Mouse (Mus musculus): Measurements from ENCODE around the gene Hepacam. TPM values are rescaled to one million over a fixed set of nuclear protein-coding genes. Genes with fewer than 3 reads are reported as not detected.

The Hepacam gene
- polyA plus RNA-seq, 2 experiments, result 0.11 TPM; not detected in 1

- Histone ChIP-seq H3K9ac (ENCODE audit: low read depth, low read length, severe bottlenecking) (peak overlapping the region; percentile 85; the same call in 1 of the 2 replicates), H3K4me1 (ENCODE audit: control insufficient read depth, insufficient read depth, low read length) (peaks cover 11% of the 10 kb centered on the region), H3K36me3 (ENCODE audit: control insufficient read depth, insufficient read depth, low read length) (no peaks in the 10 kb centered on the region), H3K27ac (replicated peaks; ENCODE audit: low read depth, low read length) (peak overlapping the region; percentile 87; the same call in 1 of the 2 replicates), H3K9me3 (ENCODE audit: control insufficient read depth, low read length) (no peaks in the 10 kb centered on the region), H3K4me3 (replicated peaks; ENCODE audit: low read length) (peak overlapping the region; percentile 57), H3K4me2 (replicated peaks; ENCODE audit: low read depth, low read length, severe bottlenecking) (peak overlapping the region; percentile 85), H3K27me3 (ENCODE audit: control insufficient read depth, insufficient read depth, low read length) (no peaks in the 10 kb centered on the region)
- no peak for ATAC-seq (ENCODE audit: low FRiP score, low read depth)
- no peak for DNase-seq (ENCODE audit: low spot score)
- WGBS, result 92% methylated on average over 3 of the region's 3 CpGs
- TF ChIP-seq POLR2A (IDR thresholded peaks at IDR 0.05; ENCODE audit: borderline replicate concordance, extremely low read depth, insufficient read depth, insufficient read length), result no peak
Observed at GRCm38 (mm10) chr9:37349050-37349449, 18.1 kb upstream of the Hepacam start.

- DNase-seq (ENCODE audit: low spot score), result no peak
- no peaks in the 10 kb centered on the region for H3K36me3 ChIP-seq (ENCODE audit: control insufficient read depth, insufficient read depth, low read length)
- H3K9ac ChIP-seq (ENCODE audit: low read depth, low read length, severe bottlenecking), result no peak overlapping the region
- ATAC-seq (ENCODE audit: low FRiP score, low read depth), result no peak
- no peaks in the 10 kb centered on the region for H3K9me3 ChIP-seq (ENCODE audit: control insufficient read depth, low read length)
- TF ChIP-seq POLR2A (IDR thresholded peaks at IDR 0.05; ENCODE audit: borderline replicate concordance, extremely low read depth, insufficient read depth, insufficient read length), result no peak
- no peak overlapping the region for H3K27ac ChIP-seq (replicated peaks; ENCODE audit: low read depth, low read length)
- WGBS, result 61% methylated on average over 2 of the region's 2 CpGs
- peaks cover 11% of the 10 kb centered on the region for H3K4me1 ChIP-seq (ENCODE audit: control insufficient read depth, insufficient read depth, low read length)
- H3K4me3 ChIP-seq (replicated peaks; ENCODE audit: low read length), result no peak overlapping the region
- no peaks in the 10 kb centered on the region for H3K27me3 ChIP-seq (ENCODE audit: control insufficient read depth, insufficient read depth, low read length)
- no peak overlapping the region for H3K4me2 ChIP-seq (replicated peaks; ENCODE audit: low read depth, low read length, severe bottlenecking)
Observed at GRCm38 (mm10) chr9:37351266-37351665, 15.9 kb upstream of the Hepacam start.

DNA sequence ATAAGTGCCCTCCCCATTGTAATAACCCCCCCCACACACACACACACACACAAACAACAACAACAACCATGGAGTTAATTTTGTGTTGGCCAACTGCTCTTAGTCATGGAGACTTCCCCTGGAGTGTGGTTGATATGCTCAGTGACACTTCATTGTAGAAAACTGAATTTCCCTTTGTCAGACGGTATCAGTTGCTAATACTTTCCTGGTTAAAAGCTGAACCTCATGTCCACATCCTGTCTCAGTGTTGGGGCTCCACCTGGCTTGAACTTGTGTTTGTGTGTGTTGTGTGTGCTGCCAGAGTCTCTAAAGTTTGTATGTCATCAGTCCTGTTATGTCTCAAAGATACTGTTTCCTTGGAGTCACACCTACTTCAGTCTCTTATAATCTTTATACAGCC, 12.7 kb upstream of the Hepacam start:
- no peak for ATAC-seq (ENCODE audit: low FRiP score, low read depth)

GRCm38 (mm10) chr9:37358713-37359330, 8.3 kb upstream of the Hepacam start:
- ATAC-seq (ENCODE audit: low FRiP score, low read depth) (no peak), DNase-seq (ENCODE audit: low spot score) (no peak)
- no peak for TF ChIP-seq POLR2A (IDR thresholded peaks at IDR 0.05; ENCODE audit: borderline replicate concordance, extremely low read depth, insufficient read depth, insufficient read length)
- Histone ChIP-seq H3K9ac (ENCODE audit: low read depth, low read length, severe bottlenecking) (no peak overlapping the region), H3K4me3 (replicated peaks; ENCODE audit: low read length) (no peak overlapping the region), H3K4me1 (ENCODE audit: control insufficient read depth, insufficient read depth, low read length) (peaks cover 6% of the 10 kb centered on the region; the same call in 1 of the 2 replicates), H3K9me3 (ENCODE audit: control insufficient read depth, low read length) (no peaks in the 10 kb centered on the region), H3K27me3 (ENCODE audit: control insufficient read depth, insufficient read depth, low read length) (no peaks in the 10 kb centered on the region), H3K36me3 (ENCODE audit: control insufficient read depth, insufficient read depth, low read length) (no peaks in the 10 kb centered on the region), H3K27ac (replicated peaks; ENCODE audit: low read depth, low read length) (no peak overlapping the region), H3K4me2 (replicated peaks; ENCODE audit: low read depth, low read length, severe bottlenecking) (no peak overlapping the region)
- WGBS, result 81% methylated on average over 7 of the region's 7 CpGs

More for the DNA sequence above, 12.7 kb upstream of the Hepacam start:
- Histone ChIP-seq H3K27me3 (ENCODE audit: control insufficient read depth, insufficient read depth, low read length) (no peaks in the 10 kb centered on the region), H3K27ac (replicated peaks; ENCODE audit: low read depth, low read length) (no peak overlapping the region), H3K4me2 (replicated peaks; ENCODE audit: low read depth, low read length, severe bottlenecking) (no peak overlapping the region), H3K4me1 (ENCODE audit: control insufficient read depth, insufficient read depth, low read length) (peaks cover 2% of the 10 kb centered on the region; the same call in 1 of the 2 replicates), H3K36me3 (ENCODE audit: control insufficient read depth, insufficient read depth, low read length) (no peaks in the 10 kb centered on the region), H3K4me3 (replicated peaks; ENCODE audit: low read length) (no peak overlapping the region), H3K9me3 (ENCODE audit: control insufficient read depth, low read length) (no peaks in the 10 kb centered on the region), H3K9ac (ENCODE audit: low read depth, low read length, severe bottlenecking) (no peak overlapping the region)
- 73% methylated on average over 1 of the region's 1 CpGs for WGBS
- no peak for TF ChIP-seq POLR2A (IDR thresholded peaks at IDR 0.05; ENCODE audit: borderline replicate concordance, extremely low read depth, insufficient read depth, insufficient read length)
- DNase-seq (ENCODE audit: low spot score), result no peak

DNA sequence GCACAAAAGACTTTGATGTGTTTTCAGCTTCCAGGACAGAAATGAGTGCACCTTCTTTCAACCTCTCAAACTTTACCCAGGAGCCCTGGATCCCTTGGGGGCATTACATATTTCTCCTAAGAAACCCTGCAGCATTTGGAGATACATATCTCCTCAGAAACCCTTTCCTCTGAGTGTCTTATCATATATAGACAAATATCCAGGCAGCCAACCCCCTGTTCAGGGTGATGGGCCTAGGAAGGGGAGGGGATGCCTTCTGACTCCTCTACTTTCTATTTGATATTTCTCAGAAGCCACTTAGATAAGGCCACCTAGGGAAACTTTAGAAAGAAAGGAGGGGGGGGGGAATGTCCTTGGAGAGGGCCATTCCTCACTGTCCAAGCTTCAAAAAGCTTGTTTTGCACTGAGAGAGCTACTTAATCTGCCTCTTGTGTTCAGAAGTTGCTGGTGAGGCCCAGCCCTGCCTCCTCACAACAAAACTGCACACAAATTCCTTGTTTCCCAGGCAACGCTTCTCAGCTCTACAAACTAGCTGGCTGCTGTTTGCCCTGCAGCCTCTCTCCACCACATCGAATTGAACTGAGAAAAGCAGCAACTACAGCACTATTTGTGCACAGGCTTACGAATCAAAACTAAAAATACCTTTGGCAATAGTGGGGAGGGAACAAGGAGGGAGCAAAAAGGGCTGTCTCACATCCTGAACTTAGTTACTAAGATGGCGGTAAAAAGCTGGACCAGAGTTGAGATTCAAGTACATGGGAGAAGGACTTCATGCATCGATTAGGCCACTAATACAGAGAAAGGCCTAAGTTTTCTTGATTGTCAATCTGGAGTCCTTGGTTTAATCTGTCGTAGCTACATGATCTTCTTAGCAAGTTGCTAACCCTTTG, 7.6 kb upstream of the Hepacam start:
- Histone ChIP-seq H3K27me3 (ENCODE audit: control insufficient read depth, insufficient read depth, low read length) (no peaks in the 10 kb centered on the region), H3K9ac (ENCODE audit: low read depth, low read length, severe bottlenecking) (no peak overlapping the region), H3K4me2 (replicated peaks; ENCODE audit: low read depth, low read length, severe bottlenecking) (no peak overlapping the region), H3K27ac (replicated peaks; ENCODE audit: low read depth, low read length) (peak overlapping the region; percentile 15), H3K9me3 (ENCODE audit: control insufficient read depth, low read length) (no peaks in the 10 kb centered on the region), H3K4me1 (ENCODE audit: control insufficient read depth, insufficient read depth, low read length) (peaks cover 6% of the 10 kb centered on the region; the same call in 1 of the 2 replicates), H3K36me3 (ENCODE audit: control insufficient read depth, insufficient read depth, low read length) (no peaks in the 10 kb centered on the region), H3K4me3 (replicated peaks; ENCODE audit: low read length) (no peak overlapping the region)
- peak; percentile 76 for ATAC-seq (ENCODE audit: low FRiP score, low read depth)
- 52% methylated on average over 6 of the region's 6 CpGs for WGBS
- no peak for TF ChIP-seq POLR2A (IDR thresholded peaks at IDR 0.05; ENCODE audit: borderline replicate concordance, extremely low read depth, insufficient read depth, insufficient read length)
- DNase-seq (ENCODE audit: low spot score), result peak; percentile 62

Measured in limb, embryonic 14.5 days (tissue).